Mouse (Mus musculus) embryonic facial prominence, embryonic 14.5 days (tissue): ENCODE data around the gene Nsun3. TPM values are rescaled to one million over a fixed set of nuclear protein-coding genes. Genes with fewer than 3 reads are reported as not detected.

Experiments
- ATAC-seq: fragments of 200-750 bp; cut with Nextera tagmentation; 2 replicates; pipeline ENCODE4 v1.8.0; 2017; ENCODE audit warnings: low read depth, moderate number of reproducible peaks, moderate TSS enrichment
- DNase-seq: peaks from one replicate; pipeline ENCODE4 v3.0.0-alpha.2; 2015; ENCODE audit warnings: low spot score
- H3K27ac ChIP-seq: fragments of 300-500 bp; sonication (generic); replicated peaks from 2 replicates; pipeline ENCODE4 v1.5.1; 2014; ENCODE audit warnings: low read depth, mild to moderate bottlenecking, low read length, moderate library complexity
- H3K27me3 ChIP-seq: fragments of 300-500 bp; sonication (generic); replicated peaks from 2 replicates; pipeline ENCODE4 v1.6.1; 2014; ENCODE audit warnings: low read length; ENCODE audit not compliant: control insufficient read depth, insufficient read depth
- H3K36me3 ChIP-seq: fragments of 300-500 bp; sonication (generic); 2 replicates; pipeline ENCODE4 v1.6.1; 2014; ENCODE audit warnings: low read length, mixed read lengths; ENCODE audit not compliant: control insufficient read depth, insufficient read depth
- H3K4me1 ChIP-seq: fragments of 300-500 bp; sonication (generic); 2 replicates; pipeline ENCODE4 v1.6.1; 2014; ENCODE audit warnings: antibody characterized with exemption, low read length; ENCODE audit not compliant: control insufficient read depth, insufficient read depth
- H3K4me2 ChIP-seq: fragments of 300-500 bp; sonication (generic); 2 replicates; pipeline ENCODE4 v1.6.1; 2014; ENCODE audit warnings: low read depth, mild to moderate bottlenecking, low read length, moderate library complexity, mixed read lengths
- H3K4me3 ChIP-seq: fragments of 300-500 bp; sonication (generic); 2 replicates; pipeline ENCODE4 v1.5.1; 2014; ENCODE audit warnings: low read depth, mild to moderate bottlenecking, low read length
- H3K9ac ChIP-seq: fragments of 300-500 bp; sonication (generic); 2 replicates; pipeline ENCODE4 v1.6.1; 2014; ENCODE audit warnings: low read depth, mild to moderate bottlenecking, low read length, moderate library complexity, mixed read lengths
- H3K9me3 ChIP-seq: fragments of 300-500 bp; sonication (generic); 2 replicates; pipeline ENCODE4 v1.6.1; 2016; ENCODE audit warnings: low read length; ENCODE audit not compliant: control insufficient read depth
- WGBS: fragments of 180-500 bp; shearing (Covaris S2); extraction: QIAGEN DNeasy Blood & Tissue Kit; methylation state at CpG from one replicate; pipeline ENCODE4 v1.1.7; 2014; 5-methylcytosine and 5-hydroxymethylcytosine counted together
- polyA plus RNA-seq: library from polyadenylated mRNA; unstranded; fragments of >200 nt; fragmentation: Nextera tagmentation; extraction: Ambion mirVana; gene quantifications from 2 replicates; pipeline ENCODE4 v1.2.1, GENCODE M21; 2014

Nsun3 gene
- 7.3 and 10.2 TPM in 2 replicates for polyA plus RNA-seq

DNA sequence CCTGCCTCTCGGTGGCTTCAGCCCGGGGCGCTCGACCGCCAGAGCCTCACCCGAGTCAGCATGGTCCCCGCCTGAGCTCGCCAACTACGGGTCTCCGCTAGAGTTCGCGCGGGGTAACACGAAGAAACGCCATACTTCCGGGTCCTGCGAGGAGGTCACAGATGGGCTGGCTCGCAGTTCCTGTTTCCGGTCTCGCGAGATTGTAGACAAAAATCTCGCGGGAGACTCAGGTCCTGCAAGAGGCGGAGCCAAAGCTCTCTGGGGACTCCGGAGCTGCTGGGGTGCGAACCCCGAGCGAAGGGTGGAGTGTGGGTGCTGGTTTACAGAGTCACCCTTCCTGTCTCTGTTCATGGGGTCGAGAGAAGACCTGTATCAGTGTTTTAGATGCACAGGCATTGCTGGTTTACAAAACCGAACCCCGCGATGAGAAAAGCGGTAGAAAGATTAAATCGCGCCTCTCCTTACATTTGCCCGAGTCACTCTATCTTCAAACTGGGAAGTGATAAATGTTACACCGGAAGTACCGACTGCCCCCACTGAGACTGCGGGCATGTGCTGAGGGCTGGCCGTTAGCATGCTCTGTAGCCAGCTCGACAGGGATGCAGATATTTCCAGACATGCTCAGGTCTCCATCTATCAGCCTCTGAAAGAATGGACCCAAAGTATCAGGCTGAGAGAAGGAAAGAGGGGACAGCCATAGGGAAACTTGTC, at the start of gene Nsun3:
Gene Nsun3 (minus strand): TSS at position 198 of the 711 bp plus-strand sequence.
- Histone ChIP-seq H3K9ac (peak within 1 kb of the TSS; percentile 91), H3K36me3 (no peaks in the 10 kb centered on the region), H3K4me2 (peak within 1 kb of the TSS; percentile 77)

DNA sequence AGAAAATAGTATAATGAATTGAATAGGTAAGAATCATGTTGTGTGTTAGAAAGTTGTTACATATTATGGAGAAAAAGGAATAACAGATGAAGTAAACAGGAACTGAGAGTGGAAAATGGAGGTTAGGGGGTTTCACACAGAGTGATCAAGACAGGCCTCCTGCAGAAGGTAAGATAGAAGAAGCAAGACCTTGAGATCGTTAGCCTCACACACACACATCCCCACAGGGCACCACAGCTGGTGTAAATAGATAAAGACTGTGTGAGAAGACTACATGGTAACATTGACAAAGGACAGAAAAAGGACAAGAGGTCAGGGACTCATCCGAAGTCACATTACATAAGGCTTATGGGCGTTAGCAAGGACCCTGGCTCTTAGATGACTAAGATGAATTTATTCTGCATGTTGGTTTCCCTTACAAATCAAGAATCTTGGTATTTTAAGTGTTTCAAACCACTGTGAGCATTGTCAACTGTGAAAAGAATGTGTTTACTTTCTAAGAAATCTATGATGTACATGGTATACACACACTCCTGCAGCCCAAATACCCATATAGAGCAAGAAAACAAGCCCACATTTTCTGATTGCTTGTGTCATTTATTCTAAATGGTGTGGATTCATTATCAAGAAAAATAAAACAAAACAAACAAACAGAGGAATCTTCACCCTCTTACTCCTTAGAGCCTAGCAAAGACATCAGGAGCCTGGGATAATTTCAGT, 47.6 kb upstream of the Nsun3 start:
- DNase-seq (no peak), ATAC-seq (no peak)
- no peak overlapping the region for H3K4me3 ChIP-seq
- no peak overlapping the region for H3K9ac ChIP-seq
- no peak overlapping the region for H3K4me2 ChIP-seq
- no peak overlapping the region for H3K27ac ChIP-seq
- no peaks in the 10 kb centered on the region for H3K9me3 ChIP-seq
- H3K27me3 ChIP-seq, result no peaks in the 10 kb centered on the region
- H3K36me3 ChIP-seq, result no peaks in the 10 kb centered on the region
- 55% methylated on average over 3 of the region's 3 CpGs for WGBS
- H3K4me1 ChIP-seq, result no peaks in the 10 kb centered on the region

More for the DNA sequence above, at the start of gene Nsun3:
- Histone ChIP-seq H3K27me3 (no peaks in the 10 kb centered on the region), H3K4me3 (peak within 1 kb of the TSS; percentile 84), H3K9me3 (no peaks in the 10 kb centered on the region), H3K27ac (peak within 1 kb of the TSS; percentile 90), H3K4me1 (peaks cover 4% of the 10 kb centered on the region; the same call in 1 of the 2 replicates)
- DNase-seq (peak; percentile 99), ATAC-seq (peak; percentile 97)
- 3% methylated on average over 41 of the region's 41 CpGs for WGBS

DNA sequence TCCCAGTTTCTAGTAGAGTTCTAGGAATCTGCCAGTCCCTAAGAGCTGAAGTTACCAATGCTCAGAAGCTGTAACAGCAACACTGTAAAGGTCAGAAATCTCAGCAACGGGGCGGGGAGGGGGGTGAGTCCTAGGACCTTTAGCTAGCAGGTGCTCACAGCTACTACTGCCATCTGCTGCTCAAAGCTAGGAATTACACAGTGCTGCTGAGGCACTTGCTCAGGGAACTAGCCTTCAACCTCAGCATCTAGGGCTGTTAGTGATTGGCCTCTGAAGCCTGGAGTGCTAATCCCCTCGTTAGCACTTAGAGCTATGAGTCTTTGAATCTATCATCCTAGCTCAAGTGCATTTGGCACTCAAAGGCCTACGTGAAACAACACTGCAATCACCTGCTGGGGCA, 45.9 kb upstream of the Nsun3 start:
- no peak overlapping the region for H3K27ac ChIP-seq
- H3K4me2 ChIP-seq, result no peak overlapping the region
- peak; percentile 37; the same call in 1 of the 2 replicates for ATAC-seq
- no peaks in the 10 kb centered on the region for H3K9me3 ChIP-seq
- H3K27me3 ChIP-seq, result no peaks in the 10 kb centered on the region
- no peaks in the 10 kb centered on the region for H3K4me1 ChIP-seq
- H3K4me3 ChIP-seq, result no peak overlapping the region
- DNase-seq, result peak; percentile 22
- WGBS, result 28% methylated on average over 4 of the region's 4 CpGs
- H3K9ac ChIP-seq, result no peak overlapping the region
- H3K36me3 ChIP-seq, result no peaks in the 10 kb centered on the region

DNA sequence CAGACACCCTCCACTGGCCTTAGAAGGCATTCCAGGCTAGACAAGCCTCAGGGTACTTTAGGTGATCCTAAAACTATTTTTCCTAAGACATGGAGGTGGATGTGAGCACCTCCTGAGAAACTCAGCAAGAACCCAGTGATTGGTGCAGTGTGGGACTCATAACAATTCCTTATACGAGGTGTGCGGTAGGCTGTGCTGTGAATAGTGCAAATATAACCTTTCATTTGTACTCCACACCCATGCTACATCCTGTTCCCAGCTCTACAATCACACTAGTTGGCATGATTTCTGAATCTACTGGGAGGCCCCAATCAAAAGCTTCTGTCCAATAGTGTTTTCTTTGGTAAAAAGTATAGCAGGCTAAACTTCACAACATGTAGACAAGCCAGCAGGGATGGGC, 45.4 kb upstream of the Nsun3 start:
- Histone ChIP-seq H3K4me1 (no peaks in the 10 kb centered on the region), H3K4me3 (no peak overlapping the region), H3K9ac (no peak overlapping the region), H3K36me3 (no peaks in the 10 kb centered on the region), H3K4me2 (no peak overlapping the region), H3K27me3 (no peaks in the 10 kb centered on the region), H3K9me3 (no peaks in the 10 kb centered on the region), H3K27ac (no peak overlapping the region)
- DNase-seq (no peak), ATAC-seq (no peak)
- 86% methylated on average over 2 of the region's 2 CpGs for WGBS

DNA sequence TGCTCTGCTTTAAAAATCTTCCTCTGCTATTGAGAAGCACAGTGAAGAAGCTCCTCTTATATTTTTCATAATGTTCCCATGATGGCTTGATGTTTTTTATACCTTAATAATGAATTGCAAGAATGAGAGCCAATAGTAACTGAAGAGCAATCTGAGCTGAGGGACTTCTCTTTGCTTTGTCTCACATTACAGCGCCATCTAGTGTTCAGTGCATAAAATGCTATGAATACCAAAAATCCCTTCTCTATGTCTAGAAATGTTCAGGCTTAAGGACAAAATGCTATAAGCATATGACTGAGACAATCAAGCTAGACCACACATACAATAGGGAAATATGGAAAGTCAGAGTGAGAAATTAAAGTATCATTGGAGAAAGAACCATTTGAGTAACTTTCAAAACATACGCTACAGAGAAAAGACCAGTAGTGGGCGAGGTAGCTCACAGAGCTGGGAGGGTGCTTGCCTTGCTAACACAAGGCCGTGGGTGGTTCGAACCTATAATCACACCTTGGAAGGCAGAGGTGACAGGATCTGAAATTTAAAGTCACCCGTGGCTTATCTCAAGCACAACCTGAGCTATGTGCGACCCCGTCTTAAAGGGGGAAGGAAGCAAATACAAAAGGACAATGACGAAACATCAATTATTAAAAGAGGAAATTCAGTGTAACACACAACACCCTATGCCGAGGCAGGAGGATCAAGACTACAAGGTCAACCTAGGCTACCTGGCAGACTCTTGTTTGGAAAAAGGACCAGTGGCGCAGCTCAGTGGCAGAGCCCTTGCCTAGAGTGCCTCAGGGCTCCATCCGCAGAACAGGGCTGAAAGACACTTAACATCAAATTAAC, 39.8 kb upstream of the Nsun3 start:
- 0 out of 2 replicates have a peak, but pooled peaks cover 10% of the 10 kb centered on the region for H3K36me3 ChIP-seq
- no peak overlapping the region for H3K27ac ChIP-seq
- no peak overlapping the region for H3K9ac ChIP-seq
- H3K9me3 ChIP-seq, result no peaks in the 10 kb centered on the region
- ATAC-seq (no peak), DNase-seq (peak; percentile 77)
- no peak overlapping the region for H3K4me3 ChIP-seq
- no peaks in the 10 kb centered on the region for H3K4me1 ChIP-seq
- no peak overlapping the region for H3K4me2 ChIP-seq
- no peaks in the 10 kb centered on the region for H3K27me3 ChIP-seq
- WGBS, result 75% methylated on average over 12 of the region's 12 CpGs

DNA sequence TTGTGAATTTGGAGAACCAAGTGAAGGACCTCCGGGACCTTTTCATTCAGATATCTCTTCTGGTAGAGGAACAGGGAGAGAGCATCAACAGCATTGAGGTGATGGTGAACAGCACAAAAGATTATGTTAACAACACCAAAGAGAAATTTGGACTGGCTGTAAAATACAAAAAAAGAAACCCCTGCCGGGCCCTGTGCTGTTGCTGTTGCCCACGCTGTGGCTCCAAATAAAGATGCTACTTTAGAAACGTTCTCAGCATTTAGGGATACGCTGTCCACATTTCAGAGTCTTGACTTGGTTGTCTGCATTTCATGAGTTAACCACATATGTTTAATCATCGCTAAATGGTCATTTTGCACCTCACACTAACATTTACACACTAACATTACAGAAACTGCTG, 35.9 kb upstream of the Nsun3 start:
- DNase-seq (no peak), ATAC-seq (no peak)
- H3K36me3 ChIP-seq, result 0 out of 2 replicates have a peak, but pooled peaks cover 10% of the 10 kb centered on the region

DNA sequence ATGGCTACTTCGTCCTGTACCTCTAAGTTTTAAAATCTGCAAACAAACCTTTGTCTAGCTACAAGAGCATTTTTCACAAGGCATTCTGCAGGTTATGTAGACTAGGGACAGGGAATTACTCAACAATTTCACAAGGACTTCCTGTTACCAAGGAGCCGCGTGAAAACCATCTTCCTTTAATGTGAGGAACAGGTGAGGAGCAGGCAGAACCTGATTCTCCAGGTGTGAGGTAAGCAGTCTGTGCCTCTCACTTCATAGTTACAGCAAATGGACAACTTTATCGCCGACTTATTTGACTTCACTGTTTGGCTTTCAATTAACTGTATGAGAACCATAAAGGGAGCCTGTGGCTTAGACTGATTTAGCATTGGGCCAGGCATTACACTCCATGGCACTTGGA, 27.9 kb upstream of the Nsun3 start, which contains the start of gene Stx19:
Gene Stx19 (plus strand): TSS at position 186 of the 400 bp plus-strand sequence.
- ATAC-seq (peak; percentile 90), DNase-seq (peak; percentile 76)
- Histone ChIP-seq H3K4me2 (no peak within 1 kb of the TSS), H3K27ac (0 out of 2 replicates have a peak within 1 kb of the TSS, but pooled peaks have one; percentile 10), H3K9ac (no peak within 1 kb of the TSS), H3K27me3 (no peaks in the 10 kb centered on the region), H3K36me3 (0 out of 2 replicates have a peak, but pooled peaks cover 6% of the 10 kb centered on the region), H3K9me3 (no peaks in the 10 kb centered on the region), H3K4me1 (no peaks in the 10 kb centered on the region), H3K4me3 (no peak within 1 kb of the TSS)
- WGBS, result 69% methylated on average over 5 of the region's 5 CpGs

More for the DNA sequence above, 35.9 kb upstream of the Nsun3 start:
- Histone ChIP-seq H3K4me3 (no peak overlapping the region), H3K4me2 (no peak overlapping the region), H3K9me3 (no peaks in the 10 kb centered on the region), H3K27ac (no peak overlapping the region), H3K27me3 (no peaks in the 10 kb centered on the region), H3K9ac (no peak overlapping the region), H3K4me1 (no peaks in the 10 kb centered on the region)
- 94% methylated on average over 6 of the region's 6 CpGs for WGBS

DNA sequence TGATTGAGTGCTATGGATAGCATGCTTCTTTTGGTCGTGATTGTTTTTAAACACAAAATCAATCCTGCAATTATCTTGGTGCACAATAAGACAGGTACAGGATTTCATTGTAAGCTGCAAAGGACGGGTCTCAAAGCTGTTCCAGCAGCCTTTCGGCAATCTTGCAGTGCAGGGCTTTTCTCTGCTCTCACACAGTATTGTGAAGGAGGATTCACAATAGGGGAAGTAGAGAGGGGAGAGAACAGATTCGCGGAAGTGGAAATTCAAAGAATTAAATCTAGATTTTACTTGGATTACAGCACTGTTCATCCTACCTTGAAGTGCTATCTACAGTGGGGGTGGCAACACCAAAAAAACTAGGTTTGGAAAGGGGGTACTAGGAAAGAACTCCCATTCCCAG, 27.2 kb upstream of the Nsun3 start:
- Histone ChIP-seq H3K27me3 (no peaks in the 10 kb centered on the region), H3K4me2 (no peak overlapping the region), H3K9ac (no peak overlapping the region), H3K27ac (no peak overlapping the region), H3K4me3 (no peak overlapping the region), H3K36me3 (0 out of 2 replicates have a peak, but pooled peaks cover 6% of the 10 kb centered on the region), H3K4me1 (no peaks in the 10 kb centered on the region), H3K9me3 (no peaks in the 10 kb centered on the region)
- ATAC-seq (no peak), DNase-seq (no peak)
- 79% methylated on average over 5 of the region's 5 CpGs for WGBS
